Mouse (Mus musculus) myocyte (in vitro differentiated cells): ENCODE data around the gene Zfp385c. TPM values are rescaled to one million over a fixed set of nuclear protein-coding genes. Genes with fewer than 3 reads are reported as not detected.

Experiments used
- H3K27me3 ChIP-seq: one replicate; pipeline ENCODE4 v1.6.1; 2011; ENCODE audit not compliant: control insufficient read depth, insufficient read depth, insufficient read length
- H3K36me3 ChIP-seq: one replicate; pipeline ENCODE4 v1.6.1; 2011; ENCODE audit not compliant: control insufficient read depth, insufficient read depth
- H3K4me2 ChIP-seq: one replicate; pipeline ENCODE4 v1.6.1; 2011; ENCODE audit warnings: low read depth, control low read depth
- H3K4me3 ChIP-seq: one replicate; pipeline ENCODE4 v1.5.1; 2011; ENCODE audit warnings: mild to moderate bottlenecking, control low read depth, moderate library complexity
- H3K79me2 ChIP-seq: one replicate; pipeline ENCODE4 v1.6.1; 2011; ENCODE audit not compliant: control insufficient read depth, insufficient read depth
- H3ac ChIP-seq: one replicate; pipeline ENCODE4 v1.6.1; 2011; ENCODE audit not compliant: control insufficient read depth, insufficient read length
- CEBPB ChIP-seq: IDR thresholded peaks from 2 replicates; pipeline ENCODE4 v1.6.1; 2011; ENCODE audit warnings: mild to moderate bottlenecking, moderate library complexity; ENCODE audit not compliant: poor library complexity, insufficient read depth, severe bottlenecking
- E2F4 ChIP-seq: IDR thresholded peaks from one replicate; pipeline ENCODE4 v1.6.1; 2011; ENCODE audit warnings: mild to moderate bottlenecking, control low read depth, moderate library complexity; ENCODE audit not compliant: insufficient read depth
- MAX ChIP-seq: IDR thresholded peaks from one replicate; pipeline ENCODE4 v1.6.1; 2011; ENCODE audit warnings: low read depth, mild to moderate bottlenecking, control low read depth
- MYOD1 ChIP-seq, 3 experiments: IDR thresholded peaks; one replicate each; pipeline ENCODE4 v1.6.1; 2011; ENCODE audit warnings: control low read depth in 2 of 3, low read depth in 2 of 3, mild to moderate bottlenecking in 2 of 3, moderate library complexity in 1 of 3; ENCODE audit not compliant: insufficient read length in 2 of 3, control insufficient read depth in 1 of 3
- MYOG ChIP-seq, 3 experiments: IDR thresholded peaks; one replicate each; pipeline ENCODE4 v1.6.1; 2011; ENCODE audit warnings: control low read depth in 2 of 3, low read depth in 2 of 3, mild to moderate bottlenecking in 2 of 3; ENCODE audit not compliant: insufficient read length in 2 of 3, control insufficient read depth in 1 of 3, insufficient read depth in 1 of 3
- POLR2A ChIP-seq: IDR thresholded peaks from one replicate; pipeline ENCODE4 v1.6.1; 2011; ENCODE audit warnings: low read depth, mild to moderate bottlenecking, control low read depth, moderate library complexity; ENCODE audit not compliant: insufficient read length
- POLR2AphosphoS2 ChIP-seq: IDR thresholded peaks from one replicate; pipeline ENCODE4 v1.6.1; 2011; ENCODE audit warnings: low read depth, control low read depth; ENCODE audit not compliant: insufficient read length
- REST ChIP-seq: IDR thresholded peaks from one replicate; pipeline ENCODE4 v1.6.1; 2011; ENCODE audit warnings: mild to moderate bottlenecking, control low read depth, moderate library complexity; ENCODE audit not compliant: insufficient read depth, insufficient read length
- SRF ChIP-seq: IDR thresholded peaks from one replicate; pipeline ENCODE4 v1.6.1; 2011; ENCODE audit warnings: low read depth; ENCODE audit not compliant: control insufficient read depth, insufficient read length
- TCF12 ChIP-seq: IDR thresholded peaks from one replicate; pipeline ENCODE4 v1.6.1; 2011; ENCODE audit warnings: mild to moderate bottlenecking, control low read depth; ENCODE audit not compliant: poor library complexity, insufficient read depth, severe bottlenecking
- TCF3 ChIP-seq: IDR thresholded peaks from one replicate; pipeline ENCODE4 v1.6.1; 2011; ENCODE audit warnings: low read depth, control low read depth; ENCODE audit not compliant: insufficient read length
- USF1 ChIP-seq: IDR thresholded peaks from one replicate; pipeline ENCODE4 v1.6.1; 2011; ENCODE audit warnings: low read depth, mild to moderate bottlenecking, control low read depth, moderate library complexity
- polyA plus RNA-seq: library from polyadenylated mRNA; unstranded; fragments of >200 nt; fragmentation: generic; extraction: Trizol; gene quantifications from one replicate; pipeline ENCODE4 v1.2.1, GENCODE M21; 2012; ENCODE audit warnings: missing spikeins

Zfp385c gene
- polyA plus RNA-seq, 1 experiment: 0.24 TPM

DNA sequence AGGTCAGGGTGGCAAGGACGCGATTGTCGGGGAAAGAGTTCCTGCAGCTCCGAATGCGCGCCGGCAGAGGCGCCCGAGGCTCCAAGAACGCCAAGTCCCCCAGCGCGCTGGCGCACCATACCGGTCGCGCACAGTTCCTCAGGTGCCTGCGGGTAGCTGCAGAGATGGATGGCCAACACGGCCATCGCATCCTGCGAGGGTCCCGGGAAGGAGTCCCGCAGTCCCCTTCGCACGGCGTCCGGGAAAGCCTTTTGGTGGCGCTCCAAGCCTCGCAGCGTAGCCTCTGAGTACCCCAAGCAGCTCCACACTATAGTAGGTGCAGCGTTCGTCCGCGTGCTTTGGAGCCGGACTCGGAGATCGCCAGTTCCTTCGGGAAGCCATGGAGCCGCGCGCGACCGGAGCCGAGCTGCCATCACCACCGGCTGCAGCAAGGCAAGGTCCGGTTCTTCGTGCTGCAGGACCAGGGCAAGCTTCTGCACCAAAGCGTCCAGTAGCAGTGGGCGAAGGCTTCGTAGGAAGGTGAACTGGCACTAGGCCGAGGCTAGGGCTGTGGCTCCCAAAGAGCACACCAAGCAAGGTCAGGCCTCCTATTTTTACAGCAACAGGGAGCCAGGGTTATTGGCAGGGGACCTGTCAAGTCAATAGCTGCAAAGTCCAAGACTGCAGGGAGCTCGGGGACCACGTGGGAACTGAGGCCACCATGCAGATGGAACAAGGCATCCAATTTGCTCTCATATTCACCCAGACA, 51.9 kb downstream of the Zfp385c start:
- no peak overlapping the region for H3K4me2 ChIP-seq
- peaks cover 68% of the 10 kb centered on the region for H3K27me3 ChIP-seq
- H3K4me3 ChIP-seq: no peak overlapping the region
- TF ChIP-seq TCF3 (no peak), CEBPB (no peak), POLR2AphosphoS2 (no peak), TCF12 (no peak)
- H3K79me2 ChIP-seq: no peaks in the 10 kb centered on the region
- H3ac ChIP-seq: no peak overlapping the region
- no peaks in the 10 kb centered on the region for H3K36me3 ChIP-seq

DNA sequence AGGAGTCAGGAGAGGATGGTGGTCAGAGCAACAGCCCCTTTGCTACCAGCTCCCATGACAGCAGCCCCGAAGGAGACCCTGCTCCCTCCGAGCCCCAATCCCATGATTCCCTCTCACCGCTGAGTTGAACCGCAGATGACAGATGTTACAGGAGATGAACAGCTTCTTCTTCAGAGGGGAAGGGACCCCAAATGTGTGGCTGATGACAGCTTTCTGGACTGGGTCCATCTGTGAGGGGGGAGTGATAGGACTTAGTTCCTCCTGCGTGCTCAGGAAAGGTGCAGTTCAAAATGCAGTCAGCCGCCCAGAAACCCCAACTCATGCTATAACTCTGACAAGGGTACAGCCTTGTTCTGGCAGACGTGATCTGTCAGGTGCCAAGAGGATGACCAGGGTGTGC, 57.7 kb downstream of the Zfp385c start:
- H3K79me2 ChIP-seq: no peaks in the 10 kb centered on the region
- TF ChIP-seq CEBPB (no peak), TCF12 (no peak), REST (no peak)
- H3K27me3 ChIP-seq: peaks cover 39% of the 10 kb centered on the region
- no peak overlapping the region for H3K4me3 ChIP-seq
- H3ac ChIP-seq: no peak overlapping the region
- no peak overlapping the region for H3K4me2 ChIP-seq
- no peaks in the 10 kb centered on the region for H3K36me3 ChIP-seq

DNA sequence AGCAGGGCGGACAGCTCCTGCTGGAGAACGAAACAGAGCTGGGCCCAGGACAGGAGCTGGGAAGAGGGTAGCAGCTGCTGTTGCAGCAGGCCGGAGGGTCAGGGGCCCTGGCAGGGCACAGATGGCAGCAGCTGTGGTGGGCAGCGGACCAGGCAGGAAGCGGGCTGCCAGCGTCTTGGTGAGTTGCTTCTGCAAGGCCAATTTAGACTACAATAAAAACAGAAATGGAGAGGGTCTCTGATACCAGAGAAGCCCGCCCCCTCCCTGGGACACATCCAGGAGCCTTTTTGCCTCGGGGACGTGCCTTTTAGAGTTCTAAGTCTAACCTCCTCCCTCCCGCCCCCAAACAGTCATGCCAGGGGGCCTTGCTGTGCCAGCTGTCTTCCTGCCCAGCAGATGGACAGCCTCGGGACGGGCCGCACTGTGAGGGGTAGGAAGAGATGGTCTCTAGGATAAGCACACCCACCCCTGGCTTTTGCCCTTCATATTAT, 63.3 kb downstream of the Zfp385c start:
- H3ac ChIP-seq: no peak overlapping the region
- peaks cover 5% of the 10 kb centered on the region for H3K27me3 ChIP-seq
- H3K4me3 ChIP-seq: no peak overlapping the region
- peaks cover 6% of the 10 kb centered on the region for H3K79me2 ChIP-seq
- H3K4me2 ChIP-seq: peak overlapping the region; percentile 37
- TF ChIP-seq TCF12 (peak; percentile 83), REST (no peak), E2F4 (no peak), MYOD1 (IDR thresholded peaks at IDR 0.05; ENCODE audit: control insufficient read depth in 1 of 3, insufficient read length in 2 of 3, low read depth in 2 of 3) (peak in 2 of 3 experiments; percentile 96 to 99), USF1 (no peak), SRF (no peak), CEBPB (no peak), MYOG (IDR thresholded peaks at IDR 0.05; ENCODE audit: control insufficient read depth in 1 of 3, insufficient read depth in 1 of 3, insufficient read length in 2 of 3, low read depth in 2 of 3) (peak; percentile 84 to 100 (median 97)), POLR2AphosphoS2 (peak; percentile 63), TCF3 (peak; percentile 98), MAX (no peak), POLR2A (peak; percentile 25)
- H3K36me3 ChIP-seq: peaks cover 14% of the 10 kb centered on the region

DNA sequence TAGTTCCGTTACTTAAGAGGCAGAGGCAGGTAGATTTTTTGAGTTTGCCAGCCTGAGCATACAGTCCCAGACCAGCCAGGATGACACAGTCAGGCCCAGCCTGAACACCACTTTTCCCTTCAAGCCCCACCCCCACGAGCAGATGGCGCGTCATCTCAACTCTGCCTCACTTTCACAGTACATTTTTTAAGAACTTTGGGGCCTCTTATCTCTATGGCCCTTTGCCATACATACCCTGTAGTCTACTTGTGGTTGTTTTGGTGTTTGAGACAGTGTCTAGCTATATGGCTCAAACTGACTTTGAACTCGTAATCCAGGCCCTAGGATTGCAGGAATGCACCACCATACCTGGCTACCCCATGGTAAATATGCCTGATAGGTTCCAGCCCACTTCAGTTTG, 64.2 kb downstream of the Zfp385c start:
- TF ChIP-seq MYOG (IDR thresholded peaks at IDR 0.05; ENCODE audit: control insufficient read depth in 1 of 3, insufficient read depth in 1 of 3, insufficient read length in 2 of 3, low read depth in 2 of 3) (peak in 1 of 3 experiments; percentile 38), SRF (no peak), USF1 (no peak), MYOD1 (IDR thresholded peaks at IDR 0.05; ENCODE audit: control insufficient read depth in 1 of 3, insufficient read length in 2 of 3, low read depth in 2 of 3) (peak in 2 of 3 experiments; percentile 34 to 67), REST (no peak)
- peaks cover 6% of the 10 kb centered on the region for H3K79me2 ChIP-seq
- no peak overlapping the region for H3ac ChIP-seq
- H3K4me2 ChIP-seq: peak overlapping the region; percentile 37
- peaks cover 5% of the 10 kb centered on the region for H3K27me3 ChIP-seq
- no peak overlapping the region for H3K4me3 ChIP-seq
- H3K36me3 ChIP-seq: peaks cover 14% of the 10 kb centered on the region

DNA sequence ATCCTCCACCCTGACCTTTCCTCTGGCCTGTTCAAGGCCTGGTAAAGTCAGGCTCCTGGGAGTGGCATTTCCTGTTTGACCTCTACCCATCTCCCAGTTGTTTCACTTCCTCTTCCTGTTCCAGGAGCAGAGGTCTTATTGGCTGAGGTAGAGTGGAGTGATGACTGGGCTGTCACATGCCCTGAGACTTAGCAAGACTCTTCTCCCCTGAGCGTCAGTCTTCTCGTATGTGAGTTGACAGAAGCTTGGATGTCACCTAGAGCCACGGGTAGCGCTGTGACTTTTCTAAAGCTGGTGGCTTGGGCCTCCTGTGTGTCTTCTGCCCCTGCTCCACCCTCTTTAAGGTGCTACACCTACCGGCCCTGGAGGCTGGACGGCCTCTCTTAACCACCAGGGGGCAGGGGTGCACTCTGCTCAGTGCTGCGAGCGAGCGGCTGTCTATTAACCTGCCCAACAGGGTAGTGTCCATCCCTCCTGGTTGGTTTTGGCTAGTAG, 65.5 kb downstream of the Zfp385c start:
- Histone ChIP-seq H3K36me3 (peaks cover 14% of the 10 kb centered on the region), H3K4me2 (no peak overlapping the region), H3K79me2 (peaks cover 6% of the 10 kb centered on the region), H3K27me3 (no peaks in the 10 kb centered on the region), H3K4me3 (no peak overlapping the region), H3ac (no peak overlapping the region)
- no peak for TF ChIP-seq MYOD1 (IDR thresholded peaks at IDR 0.05; ENCODE audit: control insufficient read depth in 1 of 3, insufficient read length in 2 of 3, low read depth in 2 of 3)
- TF ChIP-seq MAX: no peak
- TF ChIP-seq USF1: no peak
- TF ChIP-seq REST: no peak
- no peak for TF ChIP-seq TCF3
- no peak for TF ChIP-seq E2F4
- no peak for TF ChIP-seq CEBPB
- TF ChIP-seq SRF: no peak
- TF ChIP-seq MYOG (IDR thresholded peaks at IDR 0.05; ENCODE audit: control insufficient read depth in 1 of 3, insufficient read depth in 1 of 3, insufficient read length in 2 of 3, low read depth in 2 of 3): no peak
- TF ChIP-seq TCF12: no peak
- no peak for TF ChIP-seq POLR2A
- TF ChIP-seq POLR2AphosphoS2: no peak
